Mouse (Mus musculus) ES-E14 (cell line): ENCODE measurements around the gene Acvr1.

Source experiments
- CHD2 ChIP-seq: IDR thresholded peaks from 2 replicates; pipeline ENCODE4 v1.6.1; 2014; ENCODE audit warnings: mild to moderate bottlenecking, low read depth, low read length, inconsistent platforms
- HCFC1 ChIP-seq: IDR thresholded peaks from 2 replicates; pipeline ENCODE4 v1.6.1; 2012; ENCODE audit warnings: low read length, inconsistent platforms, borderline replicate concordance; ENCODE audit not compliant: insufficient read depth
- MAFK ChIP-seq: IDR thresholded peaks from 2 replicates; pipeline ENCODE4 v1.6.1; 2014; ENCODE audit warnings: mild to moderate bottlenecking, low read depth, low read length, inconsistent platforms; ENCODE audit not compliant: insufficient read depth
- ZC3H11A ChIP-seq: IDR thresholded peaks from 2 replicates; pipeline ENCODE4 v1.6.1; 2012; ENCODE audit warnings: low read depth, mild to moderate bottlenecking, inconsistent platforms, low read length, borderline replicate concordance
- ZNF384 ChIP-seq: IDR thresholded peaks from 2 replicates; pipeline ENCODE4 v1.6.1; 2012; ENCODE audit warnings: low read depth, low read length, inconsistent platforms

DNA sequence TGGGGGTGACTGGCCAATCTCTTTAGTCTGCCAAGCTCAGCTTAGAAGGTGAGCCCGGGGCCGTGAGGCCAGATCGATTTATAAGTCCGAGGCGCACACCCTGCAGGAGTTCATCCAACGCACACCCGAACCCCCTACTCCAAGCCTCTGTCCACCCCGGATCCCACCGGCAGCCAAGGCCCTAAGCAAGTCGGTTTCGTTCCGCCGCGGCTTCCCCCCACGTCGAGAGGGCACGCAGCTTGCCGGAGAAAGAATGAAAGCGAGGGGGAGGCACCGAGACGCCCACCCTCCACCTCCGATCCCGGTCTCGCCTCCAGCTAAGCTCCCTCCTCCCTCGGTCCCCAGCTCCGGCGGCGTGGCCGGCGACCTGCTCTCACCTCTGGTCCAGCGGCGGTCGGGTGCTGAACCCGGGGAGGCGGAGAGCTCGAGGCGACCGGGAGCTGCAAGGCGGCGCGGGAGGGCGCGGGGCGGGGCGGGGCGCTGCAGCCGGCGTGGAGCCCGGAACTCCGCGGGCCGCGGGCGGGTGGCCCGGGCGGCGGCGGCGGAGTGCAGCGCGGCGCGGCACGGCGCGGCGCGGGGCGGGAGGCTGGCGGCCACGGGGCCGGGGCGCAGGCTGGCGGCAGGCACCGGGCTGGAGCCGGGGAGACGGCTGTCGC is 419 bp downstream of the Acvr1 start:
- TF ChIP-seq MAFK = no peak
- no peak for TF ChIP-seq ZNF384
- TF ChIP-seq CHD2 = no peak
- no peak for TF ChIP-seq ZC3H11A
- no peak for TF ChIP-seq HCFC1
